Mouse (Mus musculus) cerebellum, adult 2 months (tissue): ENCODE results near the gene Lonp1.

Source experiments
- CTCF ChIP-seq: fragments of 200-500 bp; IDR thresholded peaks from 2 replicates; pipeline ENCODE4 v1.5.1; 2011; ENCODE audit warnings: low read depth, mild to moderate bottlenecking, control low read depth, low read length, moderate library complexity, borderline replicate concordance; ENCODE audit not compliant: insufficient read depth
- POLR2A ChIP-seq: fragments of 200-500 bp; IDR thresholded peaks from 2 replicates; pipeline ENCODE4 v1.6.1; 2011; ENCODE audit warnings: low read length, control low read depth, borderline replicate concordance; ENCODE audit not compliant: insufficient read depth

DNA sequence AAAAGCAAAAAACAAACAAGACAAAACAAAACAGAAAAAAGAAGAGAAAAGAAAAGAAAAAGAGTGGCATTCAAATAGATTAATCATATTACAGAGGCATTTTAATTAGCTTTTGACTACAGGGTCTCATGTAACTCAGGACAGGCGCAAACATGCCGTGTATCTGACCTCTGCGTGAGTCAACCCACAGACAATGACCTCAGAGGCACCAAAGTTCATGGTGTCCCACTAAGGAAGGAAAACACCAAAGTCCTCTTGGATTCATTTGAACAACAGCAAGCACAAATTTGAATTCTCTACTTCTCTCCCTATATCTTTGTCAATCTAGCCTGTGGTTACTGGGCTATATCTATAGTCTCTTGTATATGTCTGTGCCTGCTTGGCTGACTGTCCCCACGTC, 16.6 kb upstream of the Lonp1 start:
- TF ChIP-seq CTCF (no peak), POLR2A (no peak)
